18 mouse cellular contexts compared by ENCODE assay signal in genomic region chr4:152189691-152190090, GRCm38 (mm10). TPM values are rescaled to one million over a fixed set of nuclear protein-coding genes. Genes with fewer than 3 reads are reported as not detected.
DNase-seq lines count a peak whose midpoint lies in the region; ATAC-seq and TF ChIP-seq lines count a peak whose summit lies in the region.
"Had no signal": no experiment of that assay in that cellular context is flagged by ENCODE, and none has a peak within 500 bp of the region (broad histone marks: within the 10 kb centered on the region; RNA-seq: fewer than 3 reads in every experiment).

No protein-coding gene starts in this region.

- H3K79me2 ChIP-seq in macrophage (ENCODE audit: inconsistent target) = peaks cover 42% of the 10 kb centered on the region

- H3K9ac ChIP-seq in limb, embryonic 12.5 days (replicated peaks) = no peak overlapping the region

- WGBS in heart, embryonic 10.5 days = 61% methylated on average over 4 of the region's 4 CpGs
- 82% methylated on average over 4 of the region's 4 CpGs for WGBS in limb, embryonic 12.5 days
- 83% methylated on average over 4 of the region's 4 CpGs for WGBS in limb, embryonic 10.5 days
- 73% methylated on average over 4 of the region's 4 CpGs for WGBS in macrophage (ENCODE audit: missing documents)

- TF ChIP-seq CTCF in E14TG2a.4 (conservative IDR thresholded peaks at IDR 0.05; ENCODE audit: low read length) = no peak

- no peaks in the 10 kb centered on the region for H3K27me3 ChIP-seq in heart, embryonic 10.5 days (ENCODE audit: insufficient read depth, poor library complexity, severe bottlenecking)
- H3K27me3 ChIP-seq in limb, embryonic 12.5 days = no peaks in the 10 kb centered on the region
- H3K27me3 ChIP-seq in limb, embryonic 10.5 days (ENCODE audit: low read depth, poor library complexity, severe bottlenecking) = peaks cover 12% of the 10 kb centered on the region; the same call in 1 of the 2 replicates
- no peaks in the 10 kb centered on the region for H3K27me3 ChIP-seq in E14TG2a.4 (ENCODE audit: insufficient read depth, low read length)

- DNase-seq in heart, embryonic 10.5 days (ENCODE audit: low spot score) = no peak
- DNase-seq in heart, adult 9 months (ENCODE audit: low spot score in 2 of 2) = no peak
- no peak for DNase-seq in limb, embryonic 10.5 days (ENCODE audit: low spot score)
- no peak for DNase-seq in kidney, postnatal 25 days
- DNase-seq in gastrocnemius, adult 18-20 months (ENCODE audit: low spot score) = no peak
- DNase-seq: adrenal gland, postnatal 25 days; B cell, adult 2 months; cerebellum, adult 11-12 months; embryo, embryonic 11 days; kidney, postnatal 14 days; thymus, postnatal 25 days had no signal

- H3K4me2 ChIP-seq in limb, embryonic 12.5 days = no peak overlapping the region

- no peaks in the 10 kb centered on the region for H3K9me3 ChIP-seq in heart, embryonic 10.5 days
- no peaks in the 10 kb centered on the region for H3K9me3 ChIP-seq in limb, embryonic 12.5 days
- H3K9me3 ChIP-seq in limb, embryonic 10.5 days (replicated peaks) = no peaks in the 10 kb centered on the region
- H3K9me3 ChIP-seq in E14TG2a.4 (ENCODE audit: low read length) = no peaks in the 10 kb centered on the region

- no peak for ATAC-seq in limb, embryonic 12.5 days (ENCODE audit: insufficient number of reproducible peaks, insufficient read depth, low FRiP score, low TSS enrichment, low read depth)
- ATAC-seq: hindbrain, postnatal 0 days had no signal

- peak overlapping the region; percentile 64; the same call in 1 of the 2 replicates for H3K27ac ChIP-seq in heart, embryonic 10.5 days
- 0 out of 2 replicates have a peak overlapping the region, but pooled peaks have one; percentile 53 for H3K27ac ChIP-seq in limb, embryonic 12.5 days
- no peak overlapping the region for H3K27ac ChIP-seq in limb, embryonic 10.5 days
- H3K27ac ChIP-seq in macrophage = peak overlapping the region; percentile 86

- H3K36me3 ChIP-seq in heart, embryonic 10.5 days = no peaks in the 10 kb centered on the region
- no peaks in the 10 kb centered on the region for H3K36me3 ChIP-seq in limb, embryonic 12.5 days
- no peaks in the 10 kb centered on the region for H3K36me3 ChIP-seq in limb, embryonic 10.5 days
- H3K36me3 ChIP-seq in E14TG2a.4 (ENCODE audit: insufficient read depth, low read length) (no peaks in the 10 kb centered on the region), macrophage (ENCODE audit: inconsistent target) (no peaks in the 10 kb centered on the region)

- H3K4me1 ChIP-seq in heart, embryonic 10.5 days = peaks cover 50% of the 10 kb centered on the region
- H3K4me1 ChIP-seq in limb, embryonic 12.5 days (replicated peaks) = peaks cover 24% of the 10 kb centered on the region
- peaks cover 35% of the 10 kb centered on the region for H3K4me1 ChIP-seq in limb, embryonic 10.5 days
- peaks cover 95% of the 10 kb centered on the region for H3K4me1 ChIP-seq in E14TG2a.4 (replicated peaks; ENCODE audit: low read depth, low read length)

- no peak overlapping the region for H3K4me3 ChIP-seq in heart, embryonic 10.5 days
- H3K4me3 ChIP-seq in limb, embryonic 12.5 days (replicated peaks) = no peak overlapping the region
- no peak overlapping the region for H3K4me3 ChIP-seq in limb, embryonic 10.5 days
- 0 out of 2 replicates have a peak overlapping the region, but pooled peaks have one; percentile 0 for H3K4me3 ChIP-seq in E14TG2a.4 (replicated peaks; ENCODE audit: low read length)
- H3K4me3 ChIP-seq in macrophage (ENCODE audit: inconsistent target) = no peak overlapping the region

RNA-seq across cellular contexts. Expression of gene Acot7, which starts 11.8 kb away (rescaled TPM):
- 43.7 and 48.9 TPM in 2 replicates for polyA plus RNA-seq in heart, embryonic 10.5 days (2016; fragmentation: Nextera tagmentation; extraction: Ambion mirVana)
- polyA plus RNA-seq in limb, embryonic 12.5 days (2016; fragmentation: Nextera tagmentation; extraction: Ambion mirVana) = 37.6 and 40.2 TPM in 2 replicates
- 34.8 and 36.7 TPM in 2 replicates for polyA plus RNA-seq in limb, embryonic 10.5 days (2016; fragmentation: Nextera tagmentation; extraction: Ambion mirVana)
- total RNA-seq in macrophage (2018; cell fraction: chromatin; rRNA removed) = 10 to 100 TPM in 14 of 26 experiments, 1 to 10 TPM in 12; 2.1 to 42.1 (median 11.4) TPM
- 10 to 100 TPM; 12.8 to 47.7 (median 23.1) TPM for total RNA-seq in macrophage (2018; cell fraction: cytosol; rRNA removed)
- total RNA-seq in macrophage (2018; cell fraction: nucleus; rRNA removed) = 10 to 100 TPM in 14 of 26 experiments, 1 to 10 TPM in 12; 3.1 to 46.7 (median 10.3) TPM
- 18.0 to 35.3 TPM (median 23.7 TPM) in 3 replicates for polyA plus RNA-seq in macrophage (2018)
- total RNA-seq in gastrocnemius, adult 18-20 months (2021) = 10 to 100 TPM; 16.2 to 18.8 TPM

RNA-seq across cellular contexts. Expression of gene Hes2, which starts 31.0 kb away (rescaled TPM):
- not detected in 2 replicates for polyA plus RNA-seq in heart, embryonic 10.5 days (2016; fragmentation: Nextera tagmentation; extraction: Ambion mirVana)
- not detected in 2 replicates for polyA plus RNA-seq in limb, embryonic 12.5 days (2016; fragmentation: Nextera tagmentation; extraction: Ambion mirVana)
- polyA plus RNA-seq in limb, embryonic 10.5 days (2016; fragmentation: Nextera tagmentation; extraction: Ambion mirVana) = not detected in 2 replicates
- total RNA-seq in macrophage (2018; cell fraction: chromatin; rRNA removed) = under 1 TPM in 1 of 26 experiments, not detected in 25; 0.33 TPM
- total RNA-seq in macrophage (2018; cell fraction: cytosol; rRNA removed) = under 1 TPM in 4 of 26 experiments, not detected in 22; 0.04 to 0.10 (median 0.06) TPM
- total RNA-seq in macrophage (2018; cell fraction: nucleus; rRNA removed) = not detected
- polyA plus RNA-seq in macrophage (2018) = 0.10 TPM in 1 of 3 replicates, not detected in the others
- not detected for total RNA-seq in gastrocnemius, adult 18-20 months (2021)
- total RNA-seq: adrenal gland, postnatal 25 days; gastrocnemius, adult 8-10 months; hindbrain, postnatal 0 days; liver, adult 2 months; monocyte, adult 5-6 weeks had no signal
- polyA plus RNA-seq: hindbrain, postnatal 0 days; liver, adult 2 months had no signal

RNA-seq across cellular contexts. Expression of gene Espn, which starts 37.5 kb away (rescaled TPM):
- polyA plus RNA-seq in heart, embryonic 10.5 days (2016; fragmentation: Nextera tagmentation; extraction: Ambion mirVana) = 1.4 and 4.0 TPM in 2 replicates
- 1.9 and 2.3 TPM in 2 replicates for polyA plus RNA-seq in limb, embryonic 12.5 days (2016; fragmentation: Nextera tagmentation; extraction: Ambion mirVana)
- polyA plus RNA-seq in limb, embryonic 10.5 days (2016; fragmentation: Nextera tagmentation; extraction: Ambion mirVana) = 2.9 and 3.2 TPM in 2 replicates
- 1 to 10 TPM in 4 of 26 experiments, under 1 TPM in 17, not detected in 5; 0.20 to 1.7 (median 0.63) TPM for total RNA-seq in macrophage (2018; cell fraction: chromatin; rRNA removed)
- 1 to 10 TPM in 1 of 26 experiments, under 1 TPM in 25; 0.09 to 1.0 (median 0.39) TPM for total RNA-seq in macrophage (2018; cell fraction: cytosol; rRNA removed)
- total RNA-seq in macrophage (2018; cell fraction: nucleus; rRNA removed) = 1 to 10 TPM in 3 of 26 experiments, under 1 TPM in 13, not detected in 10; 0.18 to 1.5 (median 0.51) TPM
- polyA plus RNA-seq in macrophage (2018) = 0.34 to 0.42 TPM (median 0.34 TPM) in 3 replicates
- total RNA-seq in gastrocnemius, adult 18-20 months (2021) = under 1 TPM; 0.36 to 0.59 TPM
